Mouse (Mus musculus): ENCODE measurements around the gene Tiam1. TPM values are rescaled to one million over a fixed set of nuclear protein-coding genes. Genes with fewer than 3 reads are reported as not detected.
A peak's percentile ranks its signal among the peaks of the same experiment; 100 is the strongest.

Gene Tiam1
- total and polyA plus RNA-seq, 3 experiments: 10.4 to 76.2 (median 70.3) TPM

- no peak for DNase-seq
Measured at GRCm38 (mm10) chr16:90047841-90048240, 95.7 kb downstream of the Tiam1 start.

GRCm38 (mm10) chr16:90046494-90047158 lies 96.9 kb downstream of the Tiam1 start:
- peak; percentile 36 for DNase-seq

- no peak for DNase-seq
Measured at GRCm38 (mm10) chr16:90045611-90046010, 98.0 kb downstream of the Tiam1 start.

GRCm38 (mm10) chr16:90044004-90044754 lies 99.4 kb downstream of the Tiam1 start:
- DNase-seq: no peak

GRCm38 (mm10) chr16:90042874-90043273 lies 100.7 kb downstream of the Tiam1 start:
- DNase-seq: no peak

- no peak for DNase-seq
Measured at GRCm38 (mm10) chr16:90042386-90042785, 101.2 kb downstream of the Tiam1 start.

GRCm38 (mm10) chr16:90040771-90041364 lies 102.7 kb downstream of the Tiam1 start:
- DNase-seq: no peak

- DNase-seq: no peak
Measured at GRCm38 (mm10) chr16:90035595-90036110, 107.9 kb downstream of the Tiam1 start.

- no peak for DNase-seq
Measured at GRCm38 (mm10) chr16:90030355-90030754, 113.2 kb downstream of the Tiam1 start.

- DNase-seq: no peak
Measured at GRCm38 (mm10) chr16:90027886-90028285, 115.7 kb downstream of the Tiam1 start.

GRCm38 (mm10) chr16:90025526-90026172 lies 117.9 kb downstream of the Tiam1 start:
- DNase-seq: no peak

GRCm38 (mm10) chr16:90023665-90024010 lies 119.9 kb downstream of the Tiam1 start:
- no peak for DNase-seq

- DNase-seq: no peak
Measured at GRCm38 (mm10) chr16:90022932-90023664, 120.5 kb downstream of the Tiam1 start.

GRCm38 (mm10) chr16:90016046-90016445 lies 127.5 kb downstream of the Tiam1 start:
- DNase-seq: no peak

GRCm38 (mm10) chr16:90014596-90014995 lies 129.0 kb downstream of the Tiam1 start:
- DNase-seq: no peak

- DNase-seq: no peak
Measured at GRCm38 (mm10) chr16:90011521-90012181, 131.9 kb downstream of the Tiam1 start.

- no peak for DNase-seq
Measured at GRCm38 (mm10) chr16:90008504-90008903, 135.1 kb downstream of the Tiam1 start.

GRCm38 (mm10) chr16:90007391-90007977 lies 136.1 kb downstream of the Tiam1 start:
- DNase-seq: no peak

- no peak for DNase-seq
Measured at GRCm38 (mm10) chr16:90003556-90003955, 140.0 kb downstream of the Tiam1 start.

GRCm38 (mm10) chr16:89995155-89995554 lies 148.4 kb downstream of the Tiam1 start:
- no peak for DNase-seq
